Mouse (Mus musculus) liver, postnatal 0 days (tissue): Measurements from ENCODE around the gene Fam131a.

ENCODE experiments used
- CTCF ChIP-seq: sonication (generic); IDR thresholded peaks from 2 replicates; pipeline ENCODE4 v1.5.1; 2016; ENCODE audit warnings: antibody characterized with exemption, low read depth
- EP300 ChIP-seq: IDR thresholded peaks from 2 replicates; pipeline ENCODE4 v1.6.1; 2016; ENCODE audit warnings: antibody characterized with exemption, low read depth, mild to moderate bottlenecking

GRCm38 (mm10) chr16:20715161-20715560 is 22.1 kb downstream of the Fam131a start:
- TF ChIP-seq CTCF (no peak), EP300 (no peak)
